Mouse (Mus musculus): ENCODE results near the gene C1ql4.
A peak's percentile ranks its signal among the peaks of the same experiment; 100 is the strongest.
"Not testable (repeated sequence)": the region's sequence is repeated elsewhere in the genome, so short reads cannot be mapped to it uniquely, and the experiment has no call there.

Gene C1ql4

DNA sequence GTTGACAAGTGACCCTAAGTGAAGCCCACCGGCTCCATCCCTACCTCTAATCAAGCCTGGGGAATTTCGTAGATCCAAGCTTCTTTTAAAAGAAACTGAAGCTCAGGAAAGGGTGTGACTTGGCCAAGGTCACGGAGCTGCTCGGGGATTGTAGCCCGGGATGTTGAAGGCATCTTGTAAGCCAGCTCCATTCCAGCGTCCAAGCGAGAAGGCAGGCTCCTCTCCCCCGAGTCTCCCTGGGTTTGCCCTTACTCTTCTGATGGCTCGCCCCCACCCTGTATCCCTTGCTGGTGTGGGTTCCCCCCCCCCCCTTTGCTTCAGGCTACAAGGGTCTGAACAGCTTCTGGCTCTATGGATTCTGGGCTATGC lies 10.9 kb upstream of the C1ql4 start:
- DNase-seq (ENCODE audit: low spot score) = no peak

GRCm38 (mm10) chr15:99097840-99098492 lies 10.3 kb upstream of the C1ql4 start:
- no peak for DNase-seq (ENCODE audit: low spot score)

DNA sequence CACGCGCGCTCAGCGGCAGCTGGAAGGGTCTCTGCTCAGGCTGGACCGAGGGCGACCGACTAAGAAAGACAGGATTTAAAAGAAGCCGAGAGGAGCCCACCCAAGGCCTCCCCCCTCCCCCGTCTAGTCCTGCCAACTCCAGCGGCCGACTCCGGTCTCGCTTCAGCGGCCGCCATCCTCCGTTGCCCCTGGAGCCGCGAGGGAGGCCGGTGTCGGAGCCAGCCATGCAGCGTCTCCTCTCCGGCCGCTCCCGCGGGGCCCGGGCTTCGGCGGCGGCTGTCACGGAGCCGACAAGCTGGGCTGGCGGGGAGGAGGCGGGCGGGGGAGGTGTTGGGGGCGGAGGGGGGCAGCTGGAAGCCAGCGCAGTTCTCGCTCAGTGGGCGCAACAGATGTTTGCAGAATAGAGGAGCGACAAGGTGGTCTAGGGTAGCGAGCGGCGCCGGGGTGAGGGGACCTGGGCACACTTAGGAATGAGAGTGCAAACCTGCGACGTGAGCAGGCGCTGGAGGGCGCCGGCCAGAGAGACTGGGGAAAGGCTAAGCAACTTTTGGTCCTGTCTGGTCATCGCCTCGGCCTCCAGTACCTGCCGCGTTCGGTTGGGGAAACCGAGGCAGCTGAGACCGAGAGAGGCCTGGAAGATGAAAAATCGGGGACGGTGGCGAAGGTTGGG lies 9.3 kb upstream of the C1ql4 start:
- no peak for DNase-seq (ENCODE audit: low spot score)

GRCm38 (mm10) chr15:99096061-99096793 lies 8.6 kb upstream of the C1ql4 start:
- DNase-seq (ENCODE audit: low spot score) = no peak

DNA sequence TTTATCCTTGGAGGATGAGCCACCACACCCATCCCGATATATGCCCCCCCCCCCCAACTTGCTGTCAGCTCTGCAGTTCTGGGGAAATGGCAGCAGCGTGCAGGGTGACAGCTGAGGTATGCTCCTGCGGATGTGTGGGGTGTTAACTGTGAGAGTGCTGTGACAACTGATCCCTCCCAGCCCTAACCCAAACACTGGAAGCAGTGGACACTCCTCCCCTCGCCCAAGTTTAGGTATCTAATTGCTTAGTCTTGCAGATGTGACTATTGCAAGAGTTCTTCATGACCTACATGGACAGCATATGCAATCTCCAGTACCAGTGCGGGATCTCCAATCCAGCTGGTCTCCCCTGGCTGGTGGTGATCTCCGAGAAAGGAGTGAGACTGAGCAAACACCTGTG lies 7.7 kb upstream of the C1ql4 start:
- no peak for DNase-seq (ENCODE audit: low spot score)

DNA sequence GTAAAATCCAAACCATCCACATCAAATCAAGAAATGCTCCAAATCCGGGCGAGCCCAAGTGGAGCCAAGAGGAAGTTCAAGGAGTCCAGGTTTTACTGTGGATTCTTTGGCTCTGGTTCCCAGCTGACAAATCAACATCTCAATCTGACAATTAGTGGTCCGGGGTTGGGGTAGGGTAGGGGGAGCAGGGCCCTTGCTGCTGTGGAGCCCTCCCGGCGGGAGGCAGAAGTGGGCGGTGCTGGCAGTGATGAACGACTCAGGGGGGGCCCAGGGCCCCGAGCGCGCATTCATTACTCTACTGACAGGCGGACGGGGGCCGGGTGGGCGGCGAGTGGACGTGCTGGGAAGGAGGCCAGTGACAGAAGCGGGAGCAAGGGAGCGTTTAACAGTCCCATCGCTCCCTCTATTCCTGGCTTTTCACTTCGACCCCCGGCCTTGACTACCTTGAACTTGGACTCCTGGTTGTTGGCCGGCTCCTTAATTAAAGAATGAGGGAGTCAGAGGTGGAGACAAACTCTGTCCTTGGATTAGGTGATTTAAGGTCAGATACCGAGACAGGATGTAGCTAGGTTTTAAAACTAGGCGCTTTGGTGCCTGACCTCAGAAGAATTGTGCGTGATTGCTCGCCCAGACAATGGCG lies 7.1 kb upstream of the C1ql4 start:
- no peak for DNase-seq (ENCODE audit: low spot score)

GRCm38 (mm10) chr15:99093291-99094258 lies 6.0 kb upstream of the C1ql4 start:
- DNase-seq (ENCODE audit: low spot score) = no peak

- no peak for DNase-seq (ENCODE audit: low spot score)
Measured at GRCm38 (mm10) chr15:99092870-99093269, 5.3 kb upstream of the C1ql4 start, which contains the start of gene Dnajc22. Dnajc22 (plus strand) TSS chr15:99093170.

- DNase-seq (ENCODE audit: low spot score) = no peak
Measured at GRCm38 (mm10) chr15:99089069-99089468, 1.5 kb upstream of the C1ql4 start.

DNA sequence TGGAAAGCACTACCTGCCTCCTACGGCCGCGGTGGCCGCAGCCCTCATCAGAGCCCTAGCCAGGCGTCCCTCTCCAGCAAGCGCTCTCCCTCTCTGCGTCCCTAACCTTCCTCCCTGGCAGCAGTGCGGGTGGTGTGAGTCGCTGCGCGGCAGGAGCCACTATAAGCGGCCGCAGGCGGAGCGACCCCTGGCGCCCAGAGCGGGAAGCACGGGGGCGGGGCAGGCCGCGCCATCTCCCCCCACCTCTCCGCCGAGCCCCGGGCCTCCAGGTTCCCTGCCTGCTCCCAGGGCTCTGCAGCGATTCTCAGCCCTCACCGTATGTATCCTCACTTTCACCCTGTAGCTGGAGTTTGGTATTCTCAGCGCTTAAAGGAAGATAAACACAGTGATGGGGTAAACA lies 675 bp upstream of the C1ql4 start:
- no peak for DNase-seq (ENCODE audit: low spot score)

- DNase-seq (ENCODE audit: low spot score) = no peak
Measured at GRCm38 (mm10) chr15:99085997-99086396, 1.6 kb downstream of the C1ql4 start.

- no peak for DNase-seq (ENCODE audit: low spot score)
Measured at GRCm38 (mm10) chr15:99084618-99085017, 3.0 kb downstream of the C1ql4 start.

DNA sequence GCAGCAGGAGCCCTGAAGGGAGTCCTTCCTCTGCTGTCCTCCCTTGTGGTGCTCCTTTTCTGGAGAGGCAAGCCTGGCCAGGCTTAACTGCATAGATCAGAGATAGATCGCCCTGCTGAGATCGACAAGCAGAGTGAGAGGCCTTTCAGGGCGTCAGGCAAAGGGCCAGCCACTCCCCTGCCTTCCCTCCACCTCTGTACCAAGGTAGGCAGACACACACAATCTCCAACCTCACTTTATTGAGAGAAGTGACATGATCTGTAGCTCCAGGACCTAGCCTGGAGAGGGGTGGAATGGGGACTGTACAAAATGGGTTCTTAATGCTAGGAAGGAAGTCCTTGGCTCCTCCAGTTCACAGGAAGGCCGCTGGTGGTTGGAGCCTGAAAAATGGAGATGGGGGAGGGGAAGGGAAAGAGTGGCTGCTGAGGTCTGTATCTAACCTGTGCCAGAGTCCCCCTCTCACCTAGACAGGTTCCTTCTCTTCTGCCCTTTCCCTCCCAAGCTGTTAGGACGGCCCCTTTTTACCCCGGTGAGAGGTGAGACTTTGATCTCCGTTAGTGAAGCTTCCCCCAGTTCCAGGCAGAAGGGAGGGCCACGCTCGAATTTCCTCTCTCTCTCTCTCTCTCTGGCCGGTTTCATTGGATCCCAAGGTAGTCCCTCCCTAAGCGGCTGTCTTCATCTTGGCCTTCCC lies 3.6 kb downstream of the C1ql4 start:
- DNase-seq (ENCODE audit: low spot score) = no peak

DNA sequence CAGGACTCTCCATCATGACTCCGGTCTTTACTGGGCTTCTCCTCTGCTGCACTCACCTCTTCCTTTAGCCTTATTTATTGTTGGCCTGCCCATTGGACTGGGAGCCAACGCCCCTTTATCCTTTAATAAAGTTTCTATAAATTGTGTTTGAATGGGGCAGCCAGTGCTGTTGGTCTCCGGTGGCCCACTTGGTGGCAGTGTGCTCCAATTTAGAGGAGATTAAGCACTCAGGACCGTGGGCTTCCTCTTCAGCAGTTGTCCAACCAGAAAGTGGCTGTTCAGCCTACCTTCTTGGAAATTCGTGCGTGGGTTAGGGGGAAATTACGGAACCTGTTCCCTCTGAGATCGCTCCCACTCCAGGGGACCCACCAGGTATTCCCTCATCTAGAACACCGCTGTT lies 4.4 kb downstream of the C1ql4 start:
- DNase-seq (ENCODE audit: low spot score) = peak; percentile 64

DNA sequence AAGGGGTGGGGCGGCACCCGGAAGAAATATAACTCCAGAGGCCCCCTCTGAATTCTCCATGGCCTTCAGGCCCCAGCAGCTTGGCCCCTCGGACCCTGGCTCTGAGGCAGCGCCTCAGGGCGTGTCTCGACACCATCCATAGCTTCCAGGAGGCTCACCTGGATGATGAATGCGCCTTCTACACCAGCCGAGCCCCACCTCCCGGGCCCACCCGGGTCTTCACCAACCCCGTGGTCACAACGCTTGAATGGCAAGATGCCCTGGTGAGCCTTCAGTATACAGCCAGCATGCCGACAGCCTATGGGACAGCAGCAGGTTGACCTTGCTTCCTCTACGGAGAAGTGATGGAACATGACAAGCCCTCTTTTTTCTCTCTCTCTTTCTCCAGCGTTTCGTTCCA lies 4.8 kb downstream of the C1ql4 start:
- DNase-seq (ENCODE audit: low spot score) = no peak

DNA sequence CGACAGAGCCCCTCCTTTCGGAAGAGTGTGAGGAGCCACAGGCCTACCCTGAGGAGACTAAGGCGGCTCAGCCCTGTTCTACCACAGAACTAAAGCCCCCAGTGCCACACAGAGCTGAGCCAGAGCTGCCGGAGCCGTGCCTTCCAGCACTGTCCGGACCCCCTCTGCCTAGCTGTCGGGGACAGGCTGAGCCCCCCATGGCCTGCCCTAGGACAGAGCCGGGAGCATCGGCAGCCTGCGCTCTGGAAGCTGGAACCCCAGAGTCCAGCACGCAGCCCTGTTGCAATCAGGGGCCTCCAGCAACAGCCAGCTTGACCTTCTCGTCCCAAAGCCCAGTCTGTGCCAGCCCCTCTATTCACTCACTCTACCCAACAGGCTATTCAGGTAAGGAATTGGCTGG lies 5.3 kb downstream of the C1ql4 start:
- DNase-seq (ENCODE audit: low spot score) = no peak

DNA sequence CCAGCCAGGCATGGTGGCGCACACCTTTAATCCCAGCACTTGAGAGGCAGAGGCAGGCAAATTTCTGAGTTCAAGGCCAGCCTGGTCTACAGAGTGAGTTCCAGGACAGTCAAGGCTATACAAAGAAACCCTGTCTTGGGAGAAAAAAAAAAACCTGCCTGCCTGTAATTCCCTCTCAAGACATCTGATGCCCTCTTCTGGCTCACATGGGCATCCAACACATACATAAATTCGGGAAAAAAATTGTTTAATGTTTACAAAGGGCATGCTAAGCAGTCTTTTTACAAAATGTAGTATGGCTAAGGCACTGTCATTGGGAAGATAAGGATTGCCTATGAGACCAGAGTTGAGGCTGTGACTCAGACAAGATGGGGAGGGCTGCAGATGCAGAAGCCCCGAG lies 7.8 kb downstream of the C1ql4 start:
- peak; percentile 20 for DNase-seq (ENCODE audit: low spot score)

DNA sequence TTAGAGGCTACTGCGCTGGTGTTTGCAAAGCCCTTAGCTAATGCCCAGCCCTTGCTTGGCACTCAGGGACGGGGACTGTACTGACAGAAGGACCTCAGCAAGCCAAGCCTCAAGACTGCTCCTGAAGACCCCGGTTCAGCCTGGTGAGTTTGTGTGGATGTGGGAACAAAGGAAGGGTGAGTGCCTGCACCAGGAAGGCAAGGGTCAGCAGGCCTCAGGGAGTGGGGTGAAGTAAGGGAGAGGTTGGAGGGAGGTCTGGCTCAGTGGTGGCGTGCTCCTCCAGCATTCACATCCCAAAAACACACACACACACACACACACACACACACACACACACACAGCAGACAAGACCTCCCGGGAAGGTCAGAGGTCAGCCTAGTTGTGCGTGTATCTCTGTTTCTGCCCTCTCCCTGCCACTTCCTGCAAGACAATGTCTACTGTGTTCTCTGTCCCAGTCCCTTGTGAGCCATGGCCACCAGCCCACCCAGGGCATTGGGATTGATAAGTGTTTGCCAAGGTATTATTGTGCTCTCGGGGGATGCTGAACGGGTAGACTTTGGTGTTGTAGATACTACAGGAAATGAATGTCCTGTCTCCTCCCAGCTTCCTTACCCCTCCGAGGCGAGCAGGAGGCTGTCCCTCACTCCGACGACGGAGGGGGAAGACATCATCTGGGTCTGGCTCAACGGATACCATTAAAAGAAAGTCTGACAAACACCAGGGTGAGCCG lies 9.3 kb downstream of the C1ql4 start:
- no peak for DNase-seq (ENCODE audit: low spot score)

DNA sequence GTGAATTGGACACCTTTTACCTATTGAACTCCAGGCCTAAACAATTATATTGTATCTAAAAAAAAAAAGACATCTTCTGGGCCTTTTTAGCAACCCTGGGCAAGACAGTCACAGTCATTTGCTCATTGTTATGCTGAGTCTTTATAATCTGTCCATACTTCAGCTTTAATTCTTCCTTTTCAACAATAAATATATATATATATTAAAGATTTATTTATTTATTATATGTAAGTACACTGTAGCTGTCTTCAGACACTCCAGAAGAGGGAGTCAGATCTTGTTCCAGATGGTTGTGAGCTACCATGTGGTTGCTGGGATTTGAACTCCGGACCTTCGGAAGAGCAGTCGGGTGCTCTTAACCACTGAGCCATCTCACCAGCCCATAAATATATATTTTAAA lies 11.6 kb downstream of the C1ql4 start:
- DNase-seq (ENCODE audit: low spot score) = not testable (repeated sequence)

GRCm38 (mm10) chr15:99074600-99075333 lies 12.8 kb downstream of the C1ql4 start:
- peak; percentile 99 for DNase-seq (ENCODE audit: low spot score)
